Mouse (Mus musculus) CH12F3 (cell line): ENCODE measurements around the gene Ttll6.

Experiments
- in situ Hi-C: fragments of 300-500 bp; cut with MboI; formaldehyde crosslinking; loops from 2 replicates; pipeline ENCODE4 v1.14.3; 2020; ENCODE audit warnings: low sequenced_read_pairs

The Ttll6 gene

GRCm38 (mm10) chr11:96193521-96194400 is 60.2 kb downstream of the Ttll6 start, which contains the start of gene Hoxb13:
Gene Hoxb13 (plus strand): TSS chr11:96194316.
- in situ Hi-C loops = loop anchor here (10.0 kb wide), 1 partner anchor 49 kb away; no protein-coding TSS in a partner anchor

DNA sequence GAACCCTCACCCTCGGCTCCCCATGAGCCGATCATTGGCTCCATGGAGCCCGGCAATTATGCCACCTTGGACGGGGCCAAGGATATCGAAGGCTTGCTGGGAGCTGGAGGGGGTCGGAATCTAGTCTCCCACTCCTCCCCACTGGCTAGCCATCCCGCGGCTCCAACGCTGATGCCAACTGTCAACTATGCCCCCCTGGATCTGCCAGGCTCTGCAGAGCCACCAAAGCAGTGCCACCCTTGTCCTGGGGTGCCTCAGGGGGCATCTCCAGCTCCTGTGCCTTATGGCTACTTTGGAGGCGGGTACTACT is 60.8 kb downstream of the Ttll6 start:
- in situ Hi-C loops = loop anchor here (10.0 kb wide), 1 partner anchor 50 kb away; no protein-coding TSS in a partner anchor

DNA sequence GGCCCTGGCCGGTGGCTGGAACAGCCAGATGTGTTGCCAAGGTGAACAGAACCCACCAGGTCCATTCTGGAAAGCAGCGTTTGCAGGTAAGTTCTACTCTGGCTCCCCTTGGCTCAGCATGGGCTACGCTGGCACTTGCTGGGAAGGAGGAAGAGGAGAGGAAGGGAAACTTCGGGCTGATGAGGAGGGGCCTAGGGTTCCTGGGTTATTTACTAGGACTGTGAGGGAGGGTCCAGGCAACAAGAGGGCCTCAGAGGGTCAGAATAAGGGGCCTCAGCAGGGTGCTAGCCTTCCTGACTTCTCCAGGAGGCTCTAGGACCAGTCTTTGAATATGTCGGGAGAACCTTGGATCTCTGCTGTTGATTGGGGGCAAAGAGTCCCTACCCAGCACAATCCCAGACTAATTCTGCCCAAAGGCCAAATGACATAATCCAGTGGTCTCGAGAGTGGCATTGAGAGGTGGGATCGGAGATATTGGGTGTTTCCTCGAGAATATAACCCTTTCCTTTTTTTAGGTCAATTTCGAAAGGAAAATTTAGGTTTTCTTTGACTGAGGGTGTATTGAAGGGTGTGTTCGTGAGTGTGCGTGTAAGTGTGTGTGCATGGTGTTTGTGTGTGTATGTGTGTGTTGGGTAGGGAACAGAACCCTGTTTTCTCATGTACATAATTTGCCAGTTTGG is 61.5 kb downstream of the Ttll6 start:
- in situ Hi-C loops = loop anchor here (10.0 kb wide), 1 partner anchor 50 kb away; no protein-coding TSS in a partner anchor

DNA sequence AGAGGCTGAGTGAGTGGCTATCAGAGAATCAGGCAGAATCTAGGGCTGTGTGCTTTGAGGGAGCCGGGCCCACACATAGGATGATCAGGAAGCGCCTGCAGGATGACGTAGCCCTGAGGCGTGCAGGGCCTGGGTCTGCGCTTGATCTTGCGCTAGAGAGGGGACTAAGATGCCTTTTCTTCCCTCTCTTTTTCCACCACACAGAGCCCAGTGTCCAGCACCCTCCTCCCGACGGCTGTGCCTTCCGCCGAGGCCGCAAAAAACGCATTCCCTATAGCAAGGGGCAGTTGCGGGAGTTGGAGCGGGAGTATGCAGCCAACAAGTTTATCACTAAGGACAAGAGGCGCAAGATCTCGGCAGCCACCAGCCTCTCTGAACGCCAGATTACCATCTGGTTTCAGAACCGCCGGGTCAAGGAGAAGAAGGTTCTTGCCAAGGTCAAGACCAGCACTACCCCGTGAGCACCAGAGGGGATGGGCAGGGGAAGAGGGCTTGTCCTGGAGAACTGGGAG is 62.2 kb downstream of the Ttll6 start:
- in situ Hi-C loops = loop anchor here (10.0 kb wide), 1 partner anchor 51 kb away; no protein-coding TSS in a partner anchor

- in situ Hi-C loops = loop anchor here (10.0 kb wide), 1 partner anchor 54 kb away; no protein-coding TSS in a partner anchor
Measured at GRCm38 (mm10) chr11:96198642-96199041, 65.1 kb downstream of the Ttll6 start.

GRCm38 (mm10) chr11:96199181-96200086 is 65.8 kb downstream of the Ttll6 start:
- in situ Hi-C loops = loop anchor here (10.0 kb wide), 1 partner anchor 55 kb away; no protein-coding TSS in a partner anchor

DNA sequence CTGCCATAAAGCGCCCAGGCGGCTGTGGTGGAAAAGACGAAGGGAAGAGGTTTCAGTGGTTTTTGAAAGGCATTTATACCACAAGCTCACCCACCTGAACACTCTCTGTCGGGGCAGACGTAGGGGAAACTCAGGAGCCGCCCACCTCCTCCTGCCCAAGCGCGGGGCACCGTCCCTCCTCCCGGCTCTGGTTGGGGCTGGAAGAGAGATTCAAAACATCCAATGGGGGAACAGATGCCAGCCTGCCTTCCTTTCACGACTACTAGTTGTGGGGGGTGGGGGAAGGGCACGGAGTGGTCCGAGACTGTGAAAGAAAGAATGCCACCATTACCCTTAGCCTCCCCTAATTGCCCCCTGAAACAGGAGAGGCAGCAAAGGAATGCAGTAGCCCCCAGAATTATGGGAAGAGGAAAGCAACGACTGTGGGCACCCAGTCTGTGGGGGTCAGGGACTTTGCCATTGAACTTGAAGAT is 66.6 kb downstream of the Ttll6 start:
- in situ Hi-C loops = no loop called here

- in situ Hi-C loops = no loop called here
Measured at GRCm38 (mm10) chr11:96201741-96202140, 68.2 kb downstream of the Ttll6 start.

DNA sequence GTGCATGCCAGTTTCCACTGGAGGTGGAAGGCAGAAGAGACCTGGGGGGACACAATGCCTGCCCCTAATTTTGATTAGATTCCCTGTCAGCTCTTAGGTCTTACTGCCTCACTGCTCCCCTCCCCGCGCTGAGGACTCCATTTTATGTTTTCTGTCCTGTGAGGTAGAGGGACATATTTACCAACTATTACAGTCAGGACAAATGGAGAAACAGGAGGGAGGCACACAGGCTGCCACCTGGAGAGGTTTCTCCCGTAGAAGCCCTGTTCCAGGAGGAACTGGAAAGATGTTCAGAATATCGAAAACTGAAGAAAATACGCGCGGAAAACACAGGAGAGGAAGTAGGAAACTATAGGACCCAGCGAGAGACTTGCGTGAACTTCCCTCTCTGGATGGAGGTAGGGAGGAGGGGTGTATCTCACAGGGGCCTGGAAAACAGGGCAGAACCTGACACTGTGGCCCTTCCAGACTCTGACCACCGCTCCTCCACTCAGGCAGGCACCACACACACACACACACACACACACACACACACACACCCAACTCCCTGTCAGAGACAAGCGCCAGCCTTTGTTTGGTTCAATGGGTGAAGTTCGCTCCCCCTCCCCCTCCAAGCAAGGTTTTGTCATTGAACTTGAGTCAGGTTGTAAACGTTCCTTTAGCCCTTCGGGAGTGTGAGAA is 69.0 kb downstream of the Ttll6 start:
- in situ Hi-C loops = no loop called here

DNA sequence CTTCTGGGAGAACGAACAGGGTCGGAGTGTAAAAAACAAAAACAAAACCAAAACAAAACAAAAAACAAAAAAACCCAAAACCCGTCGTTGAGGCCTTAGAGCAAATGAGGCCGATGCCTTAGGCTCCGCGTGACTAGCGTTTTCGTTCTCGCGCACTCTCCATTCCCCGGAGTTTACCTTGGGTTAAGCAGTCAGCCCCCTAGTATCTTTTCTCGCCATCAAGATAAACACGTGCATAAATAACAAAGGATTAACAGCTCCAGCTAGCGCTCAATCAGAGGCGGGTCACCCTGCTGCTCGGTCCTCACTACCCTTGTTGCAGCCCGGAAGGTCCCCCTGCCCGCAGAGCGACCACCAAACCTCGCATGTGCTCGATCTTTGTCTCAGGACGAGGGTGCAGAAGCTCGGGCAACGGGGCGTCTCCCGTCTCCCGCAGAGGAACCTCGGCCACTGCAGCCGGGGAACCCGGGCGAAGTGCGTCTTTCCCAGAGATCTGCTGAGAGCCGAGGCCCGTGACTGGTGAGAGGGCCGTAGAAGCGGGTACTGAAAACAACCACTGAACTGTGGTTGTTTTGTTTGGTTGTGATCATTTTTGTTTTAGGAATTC is 69.7 kb downstream of the Ttll6 start:
- in situ Hi-C loops = no loop called here

DNA sequence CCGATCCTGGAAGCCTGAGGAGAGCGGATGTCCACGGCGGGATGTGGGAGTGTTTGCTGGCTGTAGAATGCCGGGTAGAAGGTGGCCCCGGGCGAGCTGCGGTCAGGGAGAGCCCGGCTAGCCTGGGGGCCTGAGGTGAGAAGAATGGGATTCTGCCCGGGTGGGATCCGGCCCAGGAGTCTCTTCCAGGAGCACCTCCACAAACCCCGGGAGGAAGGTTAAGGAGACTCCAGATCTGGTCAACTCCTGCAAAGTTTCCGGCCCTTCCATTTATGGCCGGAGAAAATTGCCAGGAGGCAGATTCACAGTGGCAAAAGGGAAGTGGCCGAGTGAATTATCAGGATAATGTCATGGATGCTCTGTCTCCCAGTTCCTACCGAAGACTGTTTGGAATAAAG is 70.2 kb downstream of the Ttll6 start:
- in situ Hi-C loops = no loop called here

- in situ Hi-C loops = no loop called here
Measured at GRCm38 (mm10) chr11:96204351-96204750, 70.8 kb downstream of the Ttll6 start.

DNA sequence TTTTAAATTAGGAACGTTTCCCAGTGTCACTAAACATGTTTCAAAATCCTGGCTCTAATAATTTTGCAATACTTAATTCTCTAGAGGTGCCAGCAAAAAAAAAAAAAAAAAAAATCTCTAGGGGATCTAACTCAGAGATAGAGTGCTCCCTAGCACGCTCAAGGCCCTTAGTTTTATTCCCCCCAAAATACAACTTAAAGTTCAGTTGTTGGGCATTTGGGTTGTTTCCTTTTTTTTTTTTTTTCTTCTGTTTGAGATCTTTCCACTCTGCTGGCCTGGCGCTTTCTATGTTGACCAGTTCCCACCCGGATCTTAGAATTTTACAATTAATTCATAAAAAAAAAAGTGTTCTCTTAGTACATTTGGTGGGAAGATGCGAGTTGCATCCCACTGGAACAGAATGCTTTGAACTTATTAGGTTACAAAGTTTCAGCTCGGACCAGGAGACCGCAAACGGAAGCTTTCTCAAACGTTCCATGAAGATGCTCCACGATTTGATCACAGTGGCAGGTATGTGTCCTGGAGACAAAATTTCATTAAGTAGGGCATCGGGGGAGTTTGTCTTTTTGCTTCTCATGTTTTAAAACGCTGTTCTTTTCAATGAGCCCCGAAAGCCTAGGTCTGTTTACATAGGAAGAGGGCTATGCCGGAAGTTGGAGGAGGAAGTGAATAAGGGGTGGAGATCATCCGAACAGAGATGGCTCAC is 72.0 kb downstream of the Ttll6 start:
- in situ Hi-C loops = no loop called here
